Mouse (Mus musculus): Measurements from ENCODE around the gene Scfd2. TPM values are rescaled to one million over a fixed set of nuclear protein-coding genes. Genes with fewer than 3 reads are reported as not detected.

Scfd2 gene
- polyA plus RNA-seq, 1 experiment = 10.5 TPM

DNA sequence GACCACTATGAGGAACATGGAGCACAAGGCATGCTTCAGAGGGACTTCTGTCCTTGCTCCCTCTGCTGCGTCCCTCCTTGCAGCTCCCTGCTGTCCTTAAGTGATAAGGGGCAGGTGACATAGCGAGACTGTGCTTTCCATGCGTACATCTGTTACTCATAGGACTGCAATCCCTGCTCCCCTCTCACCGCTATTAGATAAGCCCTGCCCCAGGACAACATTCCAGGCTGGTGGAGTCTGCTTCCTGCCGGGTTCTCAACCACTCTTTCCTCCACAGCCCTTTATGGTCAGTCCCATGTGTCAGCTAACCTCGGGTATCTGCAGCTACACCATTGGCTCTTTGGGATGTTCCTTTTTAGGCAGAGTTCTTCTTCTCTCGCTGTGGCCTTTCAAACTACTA is 323.1 kb downstream of the Scfd2 start:
- Histone ChIP-seq H3K27ac (ENCODE audit: insufficient read depth, low read depth, low read length) (no peak overlapping the region), H3K4me3 (ENCODE audit: insufficient read depth, low read length) (no peak overlapping the region), H3K4me1 (ENCODE audit: control insufficient read depth, insufficient read depth, low read length) (no peaks in the 10 kb centered on the region)
- TF ChIP-seq POLR2A (IDR thresholded peaks at IDR 0.05; ENCODE audit: borderline replicate concordance, low read depth, low read length) (no peak), CTCF (IDR thresholded peaks at IDR 0.05; ENCODE audit: low read depth, low read length) (no peak)

DNA sequence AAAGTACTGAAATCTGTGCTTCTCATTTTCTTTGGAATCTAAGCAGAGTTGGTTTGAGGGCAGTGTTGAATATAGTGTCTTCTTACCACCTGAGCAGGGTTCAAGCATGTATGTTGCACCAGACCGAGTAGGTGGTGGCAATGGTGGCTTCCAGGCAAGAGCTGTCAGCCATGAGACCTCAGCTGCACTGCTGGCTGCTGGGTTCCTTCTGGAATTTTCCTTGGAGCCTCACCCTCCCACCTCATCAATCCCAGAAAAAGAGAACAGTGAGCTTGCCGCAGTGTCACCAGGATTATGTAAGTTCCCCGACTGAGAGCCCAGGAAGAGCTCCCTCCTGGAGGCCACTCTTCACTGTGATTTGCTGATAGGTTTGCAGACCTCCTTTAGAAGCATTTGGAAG is 324.4 kb downstream of the Scfd2 start:
- Histone ChIP-seq H3K4me1 (ENCODE audit: control insufficient read depth, insufficient read depth, low read length) (no peaks in the 10 kb centered on the region), H3K4me3 (ENCODE audit: insufficient read depth, low read length) (no peak overlapping the region), H3K27ac (ENCODE audit: insufficient read depth, low read depth, low read length) (no peak overlapping the region)
- no peak for TF ChIP-seq POLR2A (IDR thresholded peaks at IDR 0.05; ENCODE audit: borderline replicate concordance, low read depth, low read length)
- TF ChIP-seq CTCF (IDR thresholded peaks at IDR 0.05; ENCODE audit: low read depth, low read length) = no peak

GRCm38 (mm10) chr5:74206649-74207048 is 324.9 kb downstream of the Scfd2 start:
- TF ChIP-seq POLR2A (IDR thresholded peaks at IDR 0.05; ENCODE audit: borderline replicate concordance, low read depth, low read length) (no peak), CTCF (IDR thresholded peaks at IDR 0.05; ENCODE audit: low read depth, low read length) (no peak)
- no peaks in the 10 kb centered on the region for H3K4me1 ChIP-seq (ENCODE audit: control insufficient read depth, insufficient read depth, low read length)
- no peak overlapping the region for H3K4me3 ChIP-seq (ENCODE audit: insufficient read depth, low read length)
- H3K27ac ChIP-seq (ENCODE audit: insufficient read depth, low read depth, low read length) = no peak overlapping the region

DNA sequence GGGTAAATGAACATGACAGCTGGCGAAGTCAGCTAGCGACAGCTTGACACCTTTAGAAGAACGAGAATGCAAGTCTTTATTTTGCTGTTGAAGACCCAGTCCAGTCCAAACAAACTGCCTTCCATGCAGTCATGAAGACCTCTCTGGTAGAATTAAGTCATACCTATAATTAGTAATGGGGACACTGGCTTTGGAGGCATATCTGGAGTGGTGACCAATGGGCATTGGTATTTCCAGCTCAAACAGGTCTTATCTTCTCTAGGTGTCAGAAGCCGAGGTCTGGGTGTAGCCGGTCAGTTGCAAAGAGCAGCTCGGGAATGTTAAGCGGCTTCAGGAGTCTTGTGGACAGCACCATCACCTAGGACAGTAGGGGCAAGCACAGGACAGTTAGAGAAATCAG is 325.5 kb downstream of the Scfd2 start:
- Histone ChIP-seq H3K4me3 (ENCODE audit: insufficient read depth, low read length) (no peak overlapping the region), H3K27ac (ENCODE audit: insufficient read depth, low read depth, low read length) (no peak overlapping the region), H3K4me1 (ENCODE audit: control insufficient read depth, insufficient read depth, low read length) (no peaks in the 10 kb centered on the region)
- TF ChIP-seq CTCF (IDR thresholded peaks at IDR 0.05; ENCODE audit: low read depth, low read length) = no peak
- no peak for TF ChIP-seq POLR2A (IDR thresholded peaks at IDR 0.05; ENCODE audit: borderline replicate concordance, low read depth, low read length)

DNA sequence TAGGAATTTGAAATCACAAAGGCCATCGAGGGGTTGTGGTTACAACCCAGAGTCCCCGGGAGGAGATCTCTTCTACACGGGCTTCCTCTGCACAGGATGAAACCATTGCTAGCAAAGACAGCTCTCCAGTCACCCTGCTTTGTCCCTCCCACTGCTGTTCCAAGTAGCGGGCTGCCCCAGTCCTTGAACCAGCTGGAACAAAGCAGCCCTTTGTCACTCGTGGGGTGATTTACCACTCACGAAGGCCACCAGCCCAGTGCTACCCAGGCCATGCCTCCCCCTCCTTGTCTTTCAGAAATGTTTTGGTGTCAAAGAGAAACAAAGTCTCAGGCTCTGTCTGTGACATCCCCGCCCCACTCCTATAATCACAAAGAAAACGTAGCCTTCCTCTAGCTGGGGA is 326.1 kb downstream of the Scfd2 start:
- TF ChIP-seq CTCF (IDR thresholded peaks at IDR 0.05; ENCODE audit: low read depth, low read length) = no peak
- TF ChIP-seq POLR2A (IDR thresholded peaks at IDR 0.05; ENCODE audit: borderline replicate concordance, low read depth, low read length) = no peak

DNA sequence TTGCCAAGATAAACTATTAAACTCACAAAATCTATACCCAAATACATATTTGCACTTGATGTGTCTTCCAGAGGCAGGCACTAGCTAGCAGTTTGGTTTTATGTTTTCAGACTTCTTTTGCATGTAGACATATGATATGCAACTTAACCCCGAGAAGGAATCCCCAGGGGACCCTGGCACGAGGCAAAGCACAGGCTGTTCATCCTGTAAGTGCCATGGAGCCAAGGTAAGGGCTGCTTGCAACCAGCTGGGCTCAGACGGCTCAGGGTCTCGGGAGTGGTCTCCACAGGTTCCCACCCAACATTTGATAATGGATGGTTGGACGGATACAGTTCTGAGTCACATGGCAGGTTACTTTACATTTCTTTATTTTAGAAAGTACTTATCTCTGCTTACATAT is 327.1 kb downstream of the Scfd2 start:
- Histone ChIP-seq H3K4me1 (ENCODE audit: control insufficient read depth, insufficient read depth, low read length) (no peaks in the 10 kb centered on the region), H3K4me3 (ENCODE audit: insufficient read depth, low read length) (no peak overlapping the region), H3K27ac (ENCODE audit: insufficient read depth, low read depth, low read length) (no peak overlapping the region)
- TF ChIP-seq CTCF (IDR thresholded peaks at IDR 0.05; ENCODE audit: low read depth, low read length) (no peak), POLR2A (IDR thresholded peaks at IDR 0.05; ENCODE audit: borderline replicate concordance, low read depth, low read length) (no peak)

More for the DNA sequence above, 326.1 kb downstream of the Scfd2 start:
- H3K27ac ChIP-seq (ENCODE audit: insufficient read depth, low read depth, low read length) = no peak overlapping the region
- no peak overlapping the region for H3K4me3 ChIP-seq (ENCODE audit: insufficient read depth, low read length)
- H3K4me1 ChIP-seq (ENCODE audit: control insufficient read depth, insufficient read depth, low read length) = no peaks in the 10 kb centered on the region

DNA sequence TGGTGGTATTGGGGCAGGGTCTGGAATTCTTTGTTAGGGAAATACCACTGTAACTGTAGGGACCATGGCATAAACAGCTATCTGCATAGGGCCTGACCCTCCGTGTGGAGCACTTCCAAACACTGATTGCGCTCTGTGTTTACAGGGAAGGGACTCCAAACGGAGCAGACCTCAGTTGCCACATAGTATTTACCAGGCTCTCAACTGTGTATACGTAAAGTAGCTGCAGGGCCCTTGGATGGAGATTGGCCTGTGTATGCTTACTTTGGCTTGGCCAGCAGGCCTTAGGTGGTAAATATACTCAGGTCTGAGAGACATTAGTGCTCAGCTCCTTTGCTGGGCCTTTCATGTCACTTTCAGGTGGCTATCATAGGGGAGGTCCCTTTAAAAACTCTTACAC is 329.0 kb downstream of the Scfd2 start:
- TF ChIP-seq CTCF (IDR thresholded peaks at IDR 0.05; ENCODE audit: low read depth, low read length) = no peak
- no peak for TF ChIP-seq POLR2A (IDR thresholded peaks at IDR 0.05; ENCODE audit: borderline replicate concordance, low read depth, low read length)
- no peaks in the 10 kb centered on the region for H3K4me1 ChIP-seq (ENCODE audit: control insufficient read depth, insufficient read depth, low read length)
- no peak overlapping the region for H3K27ac ChIP-seq (ENCODE audit: insufficient read depth, low read depth, low read length)
- H3K4me3 ChIP-seq (ENCODE audit: insufficient read depth, low read length) = no peak overlapping the region

GRCm38 (mm10) chr5:74201570-74202357 is 329.8 kb downstream of the Scfd2 start:
- H3K4me1 ChIP-seq (ENCODE audit: control insufficient read depth, insufficient read depth, low read length) = no peaks in the 10 kb centered on the region
- no peak overlapping the region for H3K27ac ChIP-seq (ENCODE audit: insufficient read depth, low read depth, low read length)
- TF ChIP-seq POLR2A (IDR thresholded peaks at IDR 0.05; ENCODE audit: borderline replicate concordance, low read depth, low read length) (no peak), CTCF (IDR thresholded peaks at IDR 0.05; ENCODE audit: low read depth, low read length) (no peak)
- H3K4me3 ChIP-seq (ENCODE audit: insufficient read depth, low read length) = no peak overlapping the region

GRCm38 (mm10) chr5:74200481-74200880 is 331.1 kb downstream of the Scfd2 start:
- TF ChIP-seq POLR2A (IDR thresholded peaks at IDR 0.05; ENCODE audit: borderline replicate concordance, low read depth, low read length) (no peak), CTCF (IDR thresholded peaks at IDR 0.05; ENCODE audit: low read depth, low read length) (no peak)
- Histone ChIP-seq H3K4me1 (ENCODE audit: control insufficient read depth, insufficient read depth, low read length) (no peaks in the 10 kb centered on the region; the same call in 1 of the 2 replicates), H3K4me3 (ENCODE audit: insufficient read depth, low read length) (no peak overlapping the region), H3K27ac (ENCODE audit: insufficient read depth, low read depth, low read length) (no peak overlapping the region)

- Histone ChIP-seq H3K4me1 (ENCODE audit: control insufficient read depth, insufficient read depth, low read length) (no peaks in the 10 kb centered on the region; the same call in 1 of the 2 replicates), H3K27ac (ENCODE audit: insufficient read depth, low read depth, low read length) (no peak overlapping the region), H3K4me3 (ENCODE audit: insufficient read depth, low read length) (no peak overlapping the region)
- TF ChIP-seq CTCF (IDR thresholded peaks at IDR 0.05; ENCODE audit: low read depth, low read length) = no peak
- no peak for TF ChIP-seq POLR2A (IDR thresholded peaks at IDR 0.05; ENCODE audit: borderline replicate concordance, low read depth, low read length)
Measured at GRCm38 (mm10) chr5:74199793-74200192, 331.8 kb downstream of the Scfd2 start.
